Mouse (Mus musculus): ENCODE results near the gene Ulk3.

GRCm38 (mm10) chr9:57620674-57621073, 31.4 kb downstream of the Ulk3 start, which contains the start of gene Lman1l:
- TF ChIP-seq GATA1 (IDR thresholded peaks at IDR 0.05; ENCODE audit: borderline replicate concordance, low read length) (no peak), CTCF (IDR thresholded peaks at IDR 0.05; ENCODE audit: low read depth, low read length) (no peak), GATA2 (IDR thresholded peaks at IDR 0.05; ENCODE audit: borderline replicate concordance, low read depth, low read length) (no peak), POLR2AphosphoS5 (IDR thresholded peaks at IDR 0.05; ENCODE audit: insufficient replicate concordance, low read depth, low read length) (no peak), TAL1 (conservative IDR thresholded peaks at IDR 0.05; ENCODE audit: low read depth, low read length) (no peak)

Measured in G1E (cell line).